Mouse (Mus musculus): ENCODE measurements at regions not wholly inside any gene's neighbourhood (a gene's known extent, or its start where the extent isn't known, plus 50 kb on each side); places are given as distances from the start of the nearest gene placed in this dataset.
A peak's percentile ranks its signal among the peaks of the same experiment; 100 is the strongest.

DNA sequence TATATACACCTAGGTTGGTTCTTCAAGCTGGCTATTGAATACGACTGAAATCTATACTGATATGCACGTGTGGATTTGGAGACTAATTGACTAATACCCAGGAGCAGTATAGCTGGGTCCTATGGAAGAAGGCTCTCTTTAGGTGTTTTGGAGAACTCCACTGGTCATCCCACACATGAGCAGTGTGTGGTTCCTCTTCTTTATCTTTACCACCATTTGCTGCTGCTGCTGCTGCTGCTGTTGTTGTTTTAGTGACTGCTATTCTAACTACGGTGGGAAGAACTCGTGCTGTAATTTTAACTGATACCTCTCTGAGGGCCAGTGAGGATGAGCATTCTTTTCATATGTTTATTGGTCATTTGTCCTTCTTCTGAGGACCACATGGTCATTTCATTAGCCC lies 86.9 kb downstream of the Pctp start:
- Histone ChIP-seq H3K27me3 (ENCODE audit: control insufficient read depth, insufficient read depth, low read length) (no peaks in the 10 kb centered on the region), H3K4me3 (ENCODE audit: insufficient read depth, low read depth, low read length) (no peak overlapping the region), H3K9ac (ENCODE audit: low read depth, low read length) (no peak overlapping the region), H3K27ac (replicated peaks; ENCODE audit: insufficient read depth, low read depth, low read length) (no peak overlapping the region), H3K4me1 (ENCODE audit: control insufficient read depth, insufficient read depth, low read length) (no peaks in the 10 kb centered on the region; the same call in 1 of the 2 replicates), H3K36me3 (ENCODE audit: control insufficient read depth, insufficient read depth, low read length) (no peaks in the 10 kb centered on the region), H3K79me2 (ENCODE audit: control insufficient read depth, insufficient read depth, low read length) (no peaks in the 10 kb centered on the region)
- no peak for DNase-seq (ENCODE audit: extremely low read depth, low read depth, low spot score)
- 82% methylated on average over 4 of the region's 4 CpGs for WGBS
- no peak for TF ChIP-seq CTCF (IDR thresholded peaks at IDR 0.05; ENCODE audit: low read depth, low read length)
- no peak for TF ChIP-seq POLR2A (IDR thresholded peaks at IDR 0.05; ENCODE audit: extremely low read depth, insufficient read depth, low read length)

- DNase-seq (ENCODE audit: extremely low read depth, low read depth, low spot score), result peak; percentile 96
- no peaks in the 10 kb centered on the region for H3K79me2 ChIP-seq (ENCODE audit: control insufficient read depth, insufficient read depth, low read length)
- 7% methylated on average over 2 of the region's 2 CpGs for WGBS
- TF ChIP-seq CTCF (IDR thresholded peaks at IDR 0.05; ENCODE audit: low read depth, low read length), result no peak
- TF ChIP-seq POLR2A (IDR thresholded peaks at IDR 0.05; ENCODE audit: extremely low read depth, insufficient read depth, low read length), result no peak
- H3K27ac ChIP-seq (replicated peaks; ENCODE audit: insufficient read depth, low read depth, low read length), result no peak overlapping the region
- no peaks in the 10 kb centered on the region for H3K36me3 ChIP-seq (ENCODE audit: control insufficient read depth, insufficient read depth, low read length)
- H3K4me3 ChIP-seq (ENCODE audit: insufficient read depth, low read depth, low read length), result no peak overlapping the region
- H3K9ac ChIP-seq (ENCODE audit: low read depth, low read length), result no peak overlapping the region
- no peaks in the 10 kb centered on the region for H3K27me3 ChIP-seq (ENCODE audit: control insufficient read depth, insufficient read depth, low read length)
- H3K4me1 ChIP-seq (ENCODE audit: control insufficient read depth, insufficient read depth, low read length), result no peaks in the 10 kb centered on the region; the same call in 1 of the 2 replicates
Measured at GRCm38 (mm10) chr11:89914577-89914976, 88.1 kb downstream of the Pctp start.

GRCm38 (mm10) chr11:89901241-89901740 lies 101.4 kb downstream of the Pctp start:
- no peak overlapping the region for H3K9ac ChIP-seq (ENCODE audit: low read depth, low read length)
- TF ChIP-seq POLR2A (IDR thresholded peaks at IDR 0.05; ENCODE audit: extremely low read depth, insufficient read depth, low read length) (no peak), CTCF (IDR thresholded peaks at IDR 0.05; ENCODE audit: low read depth, low read length) (no peak)
- H3K27me3 ChIP-seq (ENCODE audit: control insufficient read depth, insufficient read depth, low read length), result no peaks in the 10 kb centered on the region
- no peak overlapping the region for H3K27ac ChIP-seq (replicated peaks; ENCODE audit: insufficient read depth, low read depth, low read length)
- H3K4me3 ChIP-seq (ENCODE audit: insufficient read depth, low read depth, low read length), result no peak overlapping the region
- no peaks in the 10 kb centered on the region for H3K4me1 ChIP-seq (ENCODE audit: control insufficient read depth, insufficient read depth, low read length)
- 79% methylated on average over 9 of the region's 9 CpGs for WGBS
- no peak for DNase-seq (ENCODE audit: extremely low read depth, low read depth, low spot score)
- no peaks in the 10 kb centered on the region for H3K79me2 ChIP-seq (ENCODE audit: control insufficient read depth, insufficient read depth, low read length)
- H3K36me3 ChIP-seq (ENCODE audit: control insufficient read depth, insufficient read depth, low read length), result no peaks in the 10 kb centered on the region

DNA sequence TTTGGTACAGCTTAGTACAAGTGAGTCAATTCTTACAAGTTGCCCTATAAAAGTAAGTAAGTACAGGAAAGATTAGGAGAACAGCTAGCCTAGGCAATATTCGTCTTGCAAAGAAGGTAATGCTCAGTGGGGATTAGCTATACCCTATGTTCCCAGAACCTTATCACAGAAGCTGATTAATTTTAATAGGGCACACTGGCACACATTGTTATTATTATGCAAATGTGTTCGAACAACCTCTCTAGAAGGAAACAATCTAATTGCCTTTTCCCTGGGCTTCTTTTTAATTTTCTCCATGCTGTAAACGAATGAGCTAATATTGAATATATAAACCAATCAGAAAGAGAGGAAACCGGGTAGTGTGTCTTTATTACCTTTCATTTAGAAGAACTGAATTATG lies 104.2 kb downstream of the Pctp start:
- no peak overlapping the region for H3K9ac ChIP-seq (ENCODE audit: low read depth, low read length)
- no peaks in the 10 kb centered on the region for H3K79me2 ChIP-seq (ENCODE audit: control insufficient read depth, insufficient read depth, low read length)
- H3K4me3 ChIP-seq (ENCODE audit: insufficient read depth, low read depth, low read length), result no peak overlapping the region
- H3K27ac ChIP-seq (replicated peaks; ENCODE audit: insufficient read depth, low read depth, low read length), result no peak overlapping the region
- H3K27me3 ChIP-seq (ENCODE audit: control insufficient read depth, insufficient read depth, low read length), result no peaks in the 10 kb centered on the region
- TF ChIP-seq CTCF (IDR thresholded peaks at IDR 0.05; ENCODE audit: low read depth, low read length) (no peak), POLR2A (IDR thresholded peaks at IDR 0.05; ENCODE audit: extremely low read depth, insufficient read depth, low read length) (no peak)
- DNase-seq (ENCODE audit: extremely low read depth, low read depth, low spot score), result no peak
- H3K4me1 ChIP-seq (ENCODE audit: control insufficient read depth, insufficient read depth, low read length), result no peaks in the 10 kb centered on the region
- WGBS, result 82% methylated on average over 4 of the region's 4 CpGs
- H3K36me3 ChIP-seq (ENCODE audit: control insufficient read depth, insufficient read depth, low read length), result no peaks in the 10 kb centered on the region

- no peak overlapping the region for H3K27ac ChIP-seq (replicated peaks; ENCODE audit: insufficient read depth, low read depth, low read length)
- no peaks in the 10 kb centered on the region for H3K27me3 ChIP-seq (ENCODE audit: control insufficient read depth, insufficient read depth, low read length)
- no peaks in the 10 kb centered on the region for H3K36me3 ChIP-seq (ENCODE audit: control insufficient read depth, insufficient read depth, low read length)
- H3K9ac ChIP-seq (ENCODE audit: low read depth, low read length), result no peak overlapping the region
- no peak for DNase-seq (ENCODE audit: extremely low read depth, low read depth, low spot score)
- H3K4me1 ChIP-seq (ENCODE audit: control insufficient read depth, insufficient read depth, low read length), result no peaks in the 10 kb centered on the region
- no peaks in the 10 kb centered on the region for H3K79me2 ChIP-seq (ENCODE audit: control insufficient read depth, insufficient read depth, low read length)
- WGBS, result 67% methylated on average over 3 of the region's 3 CpGs
- TF ChIP-seq POLR2A (IDR thresholded peaks at IDR 0.05; ENCODE audit: extremely low read depth, insufficient read depth, low read length), result no peak
- TF ChIP-seq CTCF (IDR thresholded peaks at IDR 0.05; ENCODE audit: low read depth, low read length), result no peak
- H3K4me3 ChIP-seq (ENCODE audit: insufficient read depth, low read depth, low read length), result no peak overlapping the region
Measured at GRCm38 (mm10) chr11:89896854-89897253, 105.8 kb downstream of the Pctp start.

DNA sequence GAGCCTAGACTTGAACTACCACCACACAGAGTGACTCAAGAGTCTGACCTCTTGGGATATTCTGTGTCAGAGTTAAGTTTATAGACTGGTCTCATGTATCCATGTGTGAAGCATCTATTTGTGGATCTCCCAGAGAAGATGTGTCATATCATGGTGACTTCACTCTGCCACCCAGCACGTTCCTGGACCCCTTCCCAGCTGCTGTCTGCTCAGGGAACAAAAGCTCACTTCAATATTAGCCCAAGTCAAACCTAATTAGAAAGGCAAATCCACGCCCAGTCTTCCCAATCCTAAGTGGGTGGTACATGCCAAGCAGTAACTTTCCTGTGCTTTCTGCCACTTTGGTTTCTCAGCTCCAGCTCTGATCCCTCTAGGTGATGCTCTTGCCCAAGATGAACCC lies 94.1 kb upstream of the Ankfn1 start:
- 57% methylated on average over 2 of the region's 2 CpGs for WGBS
- Histone ChIP-seq H3K79me2 (ENCODE audit: control insufficient read depth, insufficient read depth, low read length) (no peaks in the 10 kb centered on the region), H3K27me3 (ENCODE audit: control insufficient read depth, insufficient read depth, low read length) (no peaks in the 10 kb centered on the region), H3K9ac (ENCODE audit: low read depth, low read length) (no peak overlapping the region), H3K4me1 (ENCODE audit: control insufficient read depth, insufficient read depth, low read length) (no peaks in the 10 kb centered on the region), H3K27ac (replicated peaks; ENCODE audit: insufficient read depth, low read depth, low read length) (no peak overlapping the region), H3K4me3 (ENCODE audit: insufficient read depth, low read depth, low read length) (no peak overlapping the region), H3K36me3 (ENCODE audit: control insufficient read depth, insufficient read depth, low read length) (no peaks in the 10 kb centered on the region)
- TF ChIP-seq POLR2A (IDR thresholded peaks at IDR 0.05; ENCODE audit: extremely low read depth, insufficient read depth, low read length) (no peak), CTCF (IDR thresholded peaks at IDR 0.05; ENCODE audit: low read depth, low read length) (no peak)
- DNase-seq (ENCODE audit: extremely low read depth, low read depth, low spot score), result no peak
